Mouse (Mus musculus): ENCODE measurements around the gene Rab5c.

DNA sequence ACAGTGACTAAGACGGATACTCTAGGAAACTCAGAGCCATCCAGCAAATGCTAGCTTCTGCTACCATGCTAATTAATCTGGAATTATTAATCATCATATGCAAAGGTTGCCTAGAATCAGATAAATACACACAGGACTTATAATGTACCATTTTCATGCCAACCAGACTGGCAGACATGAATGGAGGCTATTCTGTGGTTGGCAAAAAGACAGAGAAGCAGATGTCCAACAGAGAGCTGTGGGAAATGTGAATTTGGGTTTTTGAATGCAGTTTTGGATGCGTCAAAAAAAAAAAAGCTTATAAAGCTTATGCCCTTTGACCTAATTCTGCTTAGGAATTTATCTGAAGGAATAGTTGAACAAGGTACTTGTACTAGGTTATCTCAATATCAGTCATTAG is 47.8 kb upstream of the Rab5c start:
- no peak for TF ChIP-seq POLR2A (IDR thresholded peaks at IDR 0.05; ENCODE audit: low read depth, low read length)
- no peak for TF ChIP-seq CTCF (conservative IDR thresholded peaks at IDR 0.05 in 1 of 2, IDR thresholded peaks at IDR 0.05 in 1 of 2; ENCODE audit: low read depth in 2 of 2, low read length in 2 of 2)
- no peak for TF ChIP-seq ZNF384 (IDR thresholded peaks at IDR 0.05; ENCODE audit: low read depth, low read length)
- no peak for TF ChIP-seq EP300 (IDR thresholded peaks at IDR 0.05; ENCODE audit: low read length)
- TF ChIP-seq KAT2A (IDR thresholded peaks at IDR 0.05; ENCODE audit: insufficient replicate concordance, low read length) = no peak
- TF ChIP-seq CHD2 (IDR thresholded peaks at IDR 0.05; ENCODE audit: low read length) = no peak
- no peak for TF ChIP-seq MAFK (IDR thresholded peaks at IDR 0.05; ENCODE audit: insufficient replicate concordance, low read length)
- TF ChIP-seq USF1 (IDR thresholded peaks at IDR 0.05; ENCODE audit: low read depth, low read length) = no peak
- no peak for TF ChIP-seq SIN3A (IDR thresholded peaks at IDR 0.05; ENCODE audit: low read length)
- TF ChIP-seq TCF12 (IDR thresholded peaks at IDR 0.05; ENCODE audit: low read depth, low read length) = no peak
- no peak for TF ChIP-seq BHLHE40 (IDR thresholded peaks at IDR 0.05; ENCODE audit: low read depth, low read length)
- TF ChIP-seq MYC (IDR thresholded peaks at IDR 0.05; ENCODE audit: low read depth, low read length) = no peak
- TF ChIP-seq IRF4 (IDR thresholded peaks at IDR 0.05; ENCODE audit: low read depth, low read length) = no peak
